Mouse (Mus musculus) embryonic facial prominence, embryonic 12.5 days (tissue): ENCODE results near the gene Ddx50. TPM values are rescaled to one million over a fixed set of nuclear protein-coding genes. Genes with fewer than 3 reads are reported as not detected.

ENCODE experiments used
- ATAC-seq: fragments of 200-750 bp; cut with Nextera tagmentation; 2 replicates; pipeline ENCODE4 v1.8.0; 2017; ENCODE audit not compliant: insufficient number of reproducible peaks, insufficient read depth, low FRiP score, low TSS enrichment
- H3K27ac ChIP-seq: fragments of 300-500 bp; sonication (generic); 2 replicates; pipeline ENCODE4 v1.5.1; 2016; ENCODE audit warnings: mild to moderate bottlenecking
- H3K27me3 ChIP-seq: fragments of 300-500 bp; sonication (generic); 2 replicates; pipeline ENCODE4 v1.6.1; 2016; ENCODE audit warnings: mild to moderate bottlenecking, moderate library complexity
- H3K36me3 ChIP-seq: fragments of 300-500 bp; sonication (generic); 2 replicates; pipeline ENCODE4 v1.6.1; 2016; ENCODE audit warnings: mild to moderate bottlenecking
- H3K4me1 ChIP-seq: fragments of 300-500 bp; sonication (generic); 2 replicates; pipeline ENCODE4 v1.6.1; 2016
- H3K4me2 ChIP-seq: fragments of 300-500 bp; sonication (generic); replicated peaks from 2 replicates; pipeline ENCODE4 v1.6.1; 2016; ENCODE audit warnings: mild to moderate bottlenecking, moderate library complexity
- H3K4me3 ChIP-seq: fragments of 300-500 bp; sonication (generic); 2 replicates; pipeline ENCODE4 v1.5.1; 2016; ENCODE audit warnings: mild to moderate bottlenecking
- H3K9ac ChIP-seq: fragments of 300-500 bp; sonication (generic); 2 replicates; pipeline ENCODE4 v1.6.1; 2016; ENCODE audit warnings: mild to moderate bottlenecking, moderate library complexity
- H3K9me3 ChIP-seq: fragments of 300-500 bp; sonication (generic); 2 replicates; pipeline ENCODE4 v1.6.1; 2016; ENCODE audit warnings: mild to moderate bottlenecking, moderate library complexity
- WGBS: fragments of 180-500 bp; shearing (Covaris S2); methylation state at CpG from one replicate; pipeline ENCODE4 v1.1.7; 2016; 5-methylcytosine and 5-hydroxymethylcytosine counted together
- microRNA-seq: library from miRNA; unstranded; fragments of <30 nt; microRNA quantifications from one replicate; pipeline ENCODE4, GENCODE M21; 2017
- polyA plus RNA-seq: library from polyadenylated mRNA; unstranded; fragments of >200 nt; fragmentation: Nextera tagmentation; extraction: Ambion mirVana; gene quantifications from 2 replicates; pipeline ENCODE4 v1.2.1, GENCODE M21; 2016

Gene Ddx50
- polyA plus RNA-seq, 1 experiment from 2014 or later: 176 TPM

DNA sequence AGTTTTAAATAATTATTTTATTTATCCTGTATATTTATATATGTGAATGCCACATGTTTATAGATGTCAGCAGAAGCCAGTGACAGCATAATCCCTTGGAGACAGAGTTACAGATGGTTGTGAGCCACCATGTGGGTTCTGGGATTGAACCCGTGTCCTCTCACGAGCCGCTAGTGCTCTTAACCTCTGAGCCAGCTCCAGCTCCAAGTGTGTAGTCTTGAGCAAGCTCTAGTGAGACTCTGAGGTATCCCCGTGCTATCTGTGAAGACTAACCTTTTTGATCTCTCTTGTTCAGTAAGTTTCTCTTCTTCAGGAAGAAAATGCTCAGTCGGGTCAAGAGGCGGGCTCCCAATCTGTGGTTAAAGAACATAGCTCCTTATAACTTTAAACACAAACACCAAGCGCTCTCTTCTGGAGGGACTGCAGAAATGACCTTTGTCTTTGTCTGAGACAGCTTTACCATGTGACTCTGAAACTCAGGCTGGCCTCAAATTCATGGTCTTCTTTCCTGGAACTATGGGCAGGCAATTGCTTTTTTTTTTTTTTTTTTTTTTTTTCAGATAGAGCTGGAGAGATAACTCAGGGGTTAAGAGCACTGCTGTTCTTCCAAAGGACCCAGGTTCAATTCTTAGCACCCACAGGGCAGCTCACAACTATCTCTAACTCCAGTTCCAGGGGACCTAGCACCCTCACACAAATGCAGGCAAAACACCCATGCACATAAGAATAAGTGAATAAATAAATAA lies 80.7 kb downstream of the Ddx50 start:
- Histone ChIP-seq H3K36me3 (peaks cover 80% of the 10 kb centered on the region), H3K4me1 (no peaks in the 10 kb centered on the region), H3K4me3 (no peak overlapping the region), H3K27ac (no peak overlapping the region), H3K27me3 (no peaks in the 10 kb centered on the region), H3K9me3 (no peaks in the 10 kb centered on the region), H3K9ac (no peak overlapping the region), H3K4me2 (no peak overlapping the region)
- ATAC-seq: no peak
- WGBS: 93% methylated on average over 7 of the region's 7 CpGs

DNA sequence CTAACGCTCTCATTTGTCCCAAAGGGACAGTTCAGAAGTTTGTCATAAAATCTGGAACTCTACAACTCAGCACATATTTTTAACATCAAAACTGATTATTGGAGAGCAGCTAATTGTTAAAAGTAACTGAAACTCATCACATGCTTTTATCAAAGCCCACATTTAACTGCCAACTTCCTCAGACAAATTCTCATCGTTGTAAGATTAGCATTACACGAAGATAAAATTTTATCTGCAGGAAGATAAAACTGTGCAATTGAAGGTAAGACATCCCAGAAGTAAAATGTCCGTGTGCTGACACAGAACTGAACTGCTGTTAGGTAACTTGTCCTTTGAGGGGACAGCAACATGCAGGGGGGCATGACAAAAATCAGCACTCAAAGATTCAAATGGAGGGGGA lies 82.2 kb downstream of the Ddx50 start:
- Histone ChIP-seq H3K4me2 (no peak overlapping the region), H3K4me3 (no peak overlapping the region), H3K27me3 (no peaks in the 10 kb centered on the region), H3K4me1 (no peaks in the 10 kb centered on the region), H3K27ac (no peak overlapping the region), H3K9ac (no peak overlapping the region), H3K9me3 (no peaks in the 10 kb centered on the region), H3K36me3 (peaks cover 84% of the 10 kb centered on the region)
- 86% methylated on average over 4 of the region's 4 CpGs for WGBS
- ATAC-seq: no peak

Small RNAs within 50 kb of the gene (microRNA-seq; reads per million reads assigned to microRNA genes)
- gene Mir7215: not detected

Other genes with a start within 250 kb of the Ddx50 start
- 2.0 TPM in 2 replicates for gene Hkdc1, start 228.7 kb downstream of the Ddx50 start, polyA plus RNA-seq
- 0.75 and 0.92 TPM in 2 replicates for gene 4930507D05Rik, start 201.7 kb downstream of the Ddx50 start, polyA plus RNA-seq
- 28.1 and 28.4 TPM in 2 replicates for gene Supv3l1, start 201.5 kb downstream of the Ddx50 start, polyA plus RNA-seq
- 75.8 and 78.1 TPM in 2 replicates for gene Vps26a, start 164.4 kb downstream of the Ddx50 start, polyA plus RNA-seq
- 4.3 and 6.0 TPM in 2 replicates for gene Srgn, start 123.8 kb downstream of the Ddx50 start, polyA plus RNA-seq
- gene Kif1bp, start 72.8 kb downstream of the Ddx50 start, polyA plus RNA-seq: 52.8 and 53.9 TPM in 2 replicates
- gene Ddx21, start 48.9 kb downstream of the Ddx50 start, polyA plus RNA-seq: 27.4 and 28.8 TPM in 2 replicates
- 2.4 TPM in 2 replicates for gene Stox1, start 74.9 kb upstream of the Ddx50 start, polyA plus RNA-seq
- 142 and 146 TPM in 2 replicates for gene Ccar1, start 141.1 kb upstream of the Ddx50 start, polyA plus RNA-seq